Mouse (Mus musculus) embryonic facial prominence, embryonic 14.5 days (tissue): ENCODE measurements around the gene Gm20388. TPM values are rescaled to one million over a fixed set of nuclear protein-coding genes. Genes with fewer than 3 reads are reported as not detected.
A peak's percentile ranks its signal among the peaks of the same experiment; 100 is the strongest.

ENCODE experiments used
- ATAC-seq: fragments of 200-750 bp; cut with Nextera tagmentation; 2 replicates; pipeline ENCODE4 v1.8.0; 2017; ENCODE audit warnings: low read depth, moderate number of reproducible peaks, moderate TSS enrichment
- DNase-seq: peaks from one replicate; pipeline ENCODE4 v3.0.0-alpha.2; 2015; ENCODE audit warnings: low spot score
- H3K27ac ChIP-seq: fragments of 300-500 bp; sonication (generic); replicated peaks from 2 replicates; pipeline ENCODE4 v1.5.1; 2014; ENCODE audit warnings: low read depth, mild to moderate bottlenecking, low read length, moderate library complexity
- H3K27me3 ChIP-seq: fragments of 300-500 bp; sonication (generic); replicated peaks from 2 replicates; pipeline ENCODE4 v1.6.1; 2014; ENCODE audit warnings: low read length; ENCODE audit not compliant: control insufficient read depth, insufficient read depth
- H3K36me3 ChIP-seq: fragments of 300-500 bp; sonication (generic); 2 replicates; pipeline ENCODE4 v1.6.1; 2014; ENCODE audit warnings: low read length, mixed read lengths; ENCODE audit not compliant: control insufficient read depth, insufficient read depth
- H3K4me1 ChIP-seq: fragments of 300-500 bp; sonication (generic); 2 replicates; pipeline ENCODE4 v1.6.1; 2014; ENCODE audit warnings: antibody characterized with exemption, low read length; ENCODE audit not compliant: control insufficient read depth, insufficient read depth
- H3K4me2 ChIP-seq: fragments of 300-500 bp; sonication (generic); 2 replicates; pipeline ENCODE4 v1.6.1; 2014; ENCODE audit warnings: low read depth, mild to moderate bottlenecking, low read length, moderate library complexity, mixed read lengths
- H3K4me3 ChIP-seq: fragments of 300-500 bp; sonication (generic); 2 replicates; pipeline ENCODE4 v1.5.1; 2014; ENCODE audit warnings: low read depth, mild to moderate bottlenecking, low read length
- H3K9ac ChIP-seq: fragments of 300-500 bp; sonication (generic); 2 replicates; pipeline ENCODE4 v1.6.1; 2014; ENCODE audit warnings: low read depth, mild to moderate bottlenecking, low read length, moderate library complexity, mixed read lengths
- H3K9me3 ChIP-seq: fragments of 300-500 bp; sonication (generic); 2 replicates; pipeline ENCODE4 v1.6.1; 2016; ENCODE audit warnings: low read length; ENCODE audit not compliant: control insufficient read depth
- WGBS: fragments of 180-500 bp; shearing (Covaris S2); extraction: QIAGEN DNeasy Blood & Tissue Kit; methylation state at CpG from one replicate; pipeline ENCODE4 v1.1.7; 2014; 5-methylcytosine and 5-hydroxymethylcytosine counted together
- polyA plus RNA-seq: library from polyadenylated mRNA; unstranded; fragments of >200 nt; fragmentation: Nextera tagmentation; extraction: Ambion mirVana; gene quantifications from 2 replicates; pipeline ENCODE4 v1.2.1, GENCODE M21; 2014

Gm20388 gene
- polyA plus RNA-seq, 1 experiment from 2014 or later, result not detected

- WGBS, result 76% methylated on average over 7 of the region's 9 CpGs
- ATAC-seq, result no peak
Measured at GRCm38 (mm10) chr8:121527751-121528150, 1617.1 kb downstream of the Gm20388 start.

DNA sequence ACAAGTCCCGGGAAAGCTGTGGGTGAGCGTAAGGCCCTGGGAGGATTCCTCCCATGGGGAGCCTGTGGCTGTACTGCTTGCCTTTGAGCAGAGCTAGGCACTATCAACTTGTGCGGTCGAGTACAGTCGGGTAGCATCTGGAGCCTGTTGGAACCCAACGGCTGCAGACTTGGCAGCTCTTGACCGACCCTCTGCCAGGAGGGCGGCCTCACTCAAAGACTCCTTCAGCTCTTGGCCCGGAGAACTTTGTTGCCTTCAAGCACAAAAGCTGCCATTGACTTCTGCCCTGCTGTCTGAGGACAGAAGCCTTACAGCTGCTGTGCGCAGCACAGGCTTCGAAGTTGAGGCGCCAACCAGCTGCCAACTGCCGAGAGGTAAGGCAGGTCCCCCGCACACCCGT lies 1618.1 kb downstream of the Gm20388 start:
- H3K4me2 ChIP-seq, result no peak overlapping the region
- no peaks in the 10 kb centered on the region for H3K36me3 ChIP-seq
- 78% methylated on average over 15 of the region's 15 CpGs for WGBS
- no peaks in the 10 kb centered on the region for H3K9me3 ChIP-seq
- H3K9ac ChIP-seq, result no peak overlapping the region
- no peaks in the 10 kb centered on the region; the same call in none of the 2 replicates for H3K27me3 ChIP-seq
- ATAC-seq (no peak), DNase-seq (no peak)
- H3K27ac ChIP-seq, result no peak overlapping the region
- peaks cover 11% of the 10 kb centered on the region; the same call in 1 of the 2 replicates for H3K4me1 ChIP-seq
- no peak overlapping the region for H3K4me3 ChIP-seq

More at GRCm38 (mm10) chr8:121527751-121528150, 1617.1 kb downstream of the Gm20388 start:
- H3K4me3 ChIP-seq, result no peak overlapping the region
- no peaks in the 10 kb centered on the region for H3K36me3 ChIP-seq
- H3K27ac ChIP-seq, result no peak overlapping the region
- no peak overlapping the region for H3K9ac ChIP-seq
- H3K4me1 ChIP-seq, result peaks cover 11% of the 10 kb centered on the region; the same call in 1 of the 2 replicates
- H3K9me3 ChIP-seq, result no peaks in the 10 kb centered on the region
- no peak for DNase-seq
- no peak overlapping the region for H3K4me2 ChIP-seq
- H3K27me3 ChIP-seq, result no peaks in the 10 kb centered on the region; the same call in none of the 2 replicates

DNA sequence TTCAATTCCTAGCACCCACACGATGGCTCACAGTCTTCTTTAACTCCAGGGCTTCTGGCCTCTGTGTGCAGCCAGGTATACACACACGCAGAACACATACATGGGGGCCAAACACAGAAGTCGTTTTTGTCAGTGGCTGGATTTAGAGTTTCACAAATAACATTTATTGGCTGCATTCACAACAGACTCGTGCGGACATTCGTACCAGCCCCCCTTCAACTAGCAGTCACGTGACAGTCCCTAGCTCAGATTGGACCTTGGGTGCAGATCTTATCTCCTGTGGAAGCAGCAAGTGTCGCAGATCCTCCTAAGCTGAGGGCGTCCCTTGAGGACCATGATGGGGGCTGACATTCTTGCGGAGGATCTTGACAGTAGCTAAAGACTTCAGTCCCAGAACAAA lies 1620.0 kb downstream of the Gm20388 start:
- Histone ChIP-seq H3K4me1 (peaks cover 11% of the 10 kb centered on the region; the same call in 1 of the 2 replicates), H3K36me3 (no peaks in the 10 kb centered on the region), H3K27me3 (no peaks in the 10 kb centered on the region; the same call in 1 of the 2 replicates), H3K4me2 (no peak overlapping the region), H3K9ac (no peak overlapping the region), H3K4me3 (no peak overlapping the region), H3K9me3 (no peaks in the 10 kb centered on the region), H3K27ac (no peak overlapping the region)
- WGBS, result 78% methylated on average over 10 of the region's 10 CpGs
- no peak for DNase-seq
- no peak for ATAC-seq

DNA sequence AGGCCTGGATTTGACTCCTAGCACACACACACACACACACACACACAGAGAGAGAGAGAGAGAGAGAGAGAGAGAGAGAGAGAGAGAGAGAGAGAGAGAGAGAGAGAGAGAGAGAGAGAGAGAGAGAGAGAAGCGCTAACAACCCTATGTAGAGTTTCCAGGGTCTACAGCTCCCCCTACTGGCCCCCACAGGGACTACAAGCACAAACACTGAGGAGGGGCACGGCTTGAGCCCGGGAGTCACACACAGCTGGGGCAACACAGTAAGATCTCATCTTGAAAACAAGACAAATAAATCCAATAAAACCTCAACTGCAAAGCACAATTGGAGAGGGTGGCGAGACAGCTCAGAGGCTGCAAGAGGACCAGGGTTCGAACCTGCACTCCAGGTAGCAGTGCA lies 1621.7 kb downstream of the Gm20388 start:
- Histone ChIP-seq H3K4me3 (no peak overlapping the region), H3K36me3 (no peaks in the 10 kb centered on the region), H3K27me3 (no peaks in the 10 kb centered on the region; the same call in 1 of the 2 replicates), H3K9ac (no peak overlapping the region), H3K9me3 (no peaks in the 10 kb centered on the region), H3K27ac (no peak overlapping the region), H3K4me1 (peaks cover under 1% of the 10 kb centered on the region; the same call in 1 of the 2 replicates), H3K4me2 (no peak overlapping the region)
- 41% methylated on average over 5 of the region's 5 CpGs for WGBS
- DNase-seq (no peak), ATAC-seq (no peak)

DNA sequence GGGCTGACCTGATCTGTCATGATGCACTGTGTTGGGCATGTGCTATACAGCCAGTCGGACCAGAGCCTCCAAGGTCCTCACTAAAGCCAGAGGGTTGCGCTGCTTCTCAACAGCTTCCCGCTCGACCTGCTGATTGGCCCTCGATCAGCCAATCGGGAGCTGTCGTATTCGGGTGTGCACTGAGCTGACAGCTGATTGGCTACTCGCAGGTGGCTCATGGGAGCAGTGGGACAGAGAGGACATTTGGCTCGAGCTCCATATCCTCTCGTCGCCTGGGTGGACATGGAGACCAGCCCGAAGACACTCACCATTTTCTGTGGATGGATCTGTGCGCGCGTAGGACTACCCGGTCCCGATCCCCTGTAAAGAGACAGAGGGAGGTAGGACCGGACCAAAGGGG lies 1631.2 kb downstream of the Gm20388 start:
- Histone ChIP-seq H3K9me3 (0 out of 2 replicates have a peak, but pooled peaks cover 4% of the 10 kb centered on the region), H3K4me3 (no peak overlapping the region), H3K9ac (no peak overlapping the region), H3K4me2 (no peak overlapping the region), H3K27me3 (no peaks in the 10 kb centered on the region), H3K36me3 (no peaks in the 10 kb centered on the region), H3K4me1 (no peaks in the 10 kb centered on the region), H3K27ac (no peak overlapping the region)
- no peak for DNase-seq
- WGBS, result 79% methylated on average over 19 of the region's 19 CpGs
- ATAC-seq, result no peak

GRCm38 (mm10) chr8:121542901-121543300 lies 1632.3 kb downstream of the Gm20388 start:
- 69% methylated on average over 13 of the region's 13 CpGs for WGBS
- Histone ChIP-seq H3K27me3 (no peaks in the 10 kb centered on the region), H3K4me2 (no peak overlapping the region), H3K4me1 (no peaks in the 10 kb centered on the region), H3K4me3 (no peak overlapping the region), H3K9me3 (0 out of 2 replicates have a peak, but pooled peaks cover 4% of the 10 kb centered on the region), H3K9ac (no peak overlapping the region), H3K36me3 (no peaks in the 10 kb centered on the region), H3K27ac (no peak overlapping the region)
- ATAC-seq, result no peak
- DNase-seq, result no peak

- Histone ChIP-seq H3K27me3 (no peaks in the 10 kb centered on the region), H3K9me3 (0 out of 2 replicates have a peak, but pooled peaks cover 4% of the 10 kb centered on the region), H3K4me3 (no peak within 1 kb of the TSS), H3K27ac (no peak within 1 kb of the TSS), H3K36me3 (peaks cover 2% of the 10 kb centered on the region; the same call in 1 of the 2 replicates), H3K4me1 (no peaks in the 10 kb centered on the region), H3K4me2 (no peak within 1 kb of the TSS), H3K9ac (no peak within 1 kb of the TSS)
- DNase-seq (no peak), ATAC-seq (no peak)
- WGBS, result 77% methylated on average over 12 of the region's 12 CpGs
Measured at GRCm38 (mm10) chr8:121544276-121544785, 1633.7 kb downstream of the Gm20388 start, which contains the start of gene 1700018B08Rik. Gene 1700018B08Rik (minus strand): TSS chr8:121544320.

DNA sequence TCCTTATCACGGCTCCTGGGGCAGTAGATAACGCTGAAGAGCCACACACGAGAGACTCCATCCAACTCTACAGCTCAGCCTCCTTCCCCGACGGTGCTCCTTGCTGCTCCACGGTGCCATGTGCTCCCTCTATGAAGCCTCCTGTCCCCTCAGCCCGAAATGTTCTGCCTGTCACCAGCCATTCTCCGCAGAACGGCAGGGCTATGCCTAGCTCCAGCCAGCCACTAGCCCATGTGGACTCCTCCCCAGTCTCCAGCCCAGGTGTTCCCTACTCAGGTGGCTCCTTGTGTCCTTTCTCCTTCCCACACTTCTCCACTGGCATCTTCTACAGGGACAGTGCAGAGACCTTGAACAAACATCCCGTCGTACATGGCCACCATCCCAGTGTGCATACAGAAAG lies 1634.3 kb downstream of the Gm20388 start:
- no peaks in the 10 kb centered on the region for H3K27me3 ChIP-seq
- H3K4me2 ChIP-seq, result no peak overlapping the region
- H3K36me3 ChIP-seq, result peaks cover 7% of the 10 kb centered on the region; the same call in 1 of the 2 replicates
- H3K9ac ChIP-seq, result no peak overlapping the region
- DNase-seq (no peak), ATAC-seq (no peak)
- 74% methylated on average over 11 of the region's 11 CpGs for WGBS
- no peaks in the 10 kb centered on the region for H3K4me1 ChIP-seq
- H3K27ac ChIP-seq, result no peak overlapping the region
- H3K4me3 ChIP-seq, result no peak overlapping the region
- H3K9me3 ChIP-seq, result 0 out of 2 replicates have a peak, but pooled peaks cover 4% of the 10 kb centered on the region

- H3K4me2 ChIP-seq, result no peak overlapping the region
- peak; percentile 50; the same call in 1 of the 2 replicates for ATAC-seq
- 7% methylated on average over 7 of the region's 7 CpGs for WGBS
- DNase-seq, result peak; percentile 75
- no peaks in the 10 kb centered on the region for H3K9me3 ChIP-seq
- H3K27me3 ChIP-seq, result no peaks in the 10 kb centered on the region
- no peak overlapping the region for H3K27ac ChIP-seq
- H3K4me3 ChIP-seq, result no peak overlapping the region
- H3K4me1 ChIP-seq, result no peaks in the 10 kb centered on the region
- no peak overlapping the region for H3K9ac ChIP-seq
- peaks cover 22% of the 10 kb centered on the region; the same call in 1 of the 2 replicates for H3K36me3 ChIP-seq
Measured at GRCm38 (mm10) chr8:121547132-121547531, 1636.5 kb downstream of the Gm20388 start.
